9 mouse cellular contexts compared by ENCODE assay signal in the genomic region with DNA sequence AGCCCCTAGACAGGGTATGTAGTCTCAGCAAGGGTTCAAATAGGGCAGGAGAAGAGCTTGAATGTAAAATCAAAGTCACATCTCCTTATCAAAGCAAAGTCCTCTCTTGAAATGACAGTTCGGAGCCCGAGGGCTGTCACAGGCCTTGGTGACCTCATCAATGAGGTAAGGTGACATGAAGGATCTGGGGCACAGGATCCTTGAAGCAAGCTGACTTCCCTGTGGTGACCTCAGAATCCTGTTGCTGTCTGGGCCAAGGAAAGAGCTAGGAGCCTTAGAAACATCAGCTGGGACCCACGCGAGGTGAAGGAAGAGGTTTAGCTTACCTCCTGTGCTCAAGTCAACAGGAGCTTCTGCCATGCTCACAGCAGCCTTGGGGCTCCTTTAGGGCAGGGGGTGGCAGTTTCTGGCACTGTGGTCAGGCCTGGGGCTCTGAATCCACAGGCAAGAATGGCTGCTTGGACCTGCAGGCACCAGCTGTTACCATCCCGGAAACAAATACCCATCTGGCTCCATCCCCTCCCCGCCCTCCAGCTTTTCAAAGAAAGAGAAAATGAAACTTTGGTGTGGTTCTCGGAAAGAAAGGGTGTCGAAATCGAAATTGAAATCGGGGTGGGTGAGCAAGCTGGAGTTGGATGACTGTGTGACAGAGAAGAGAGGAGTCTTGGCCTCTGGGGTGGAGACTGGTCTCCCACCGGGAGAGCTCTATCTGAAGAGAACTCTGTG. TPM values are rescaled to one million over a fixed set of nuclear protein-coding genes. Genes with fewer than 3 reads are reported as not detected.
DNase-seq lines count a peak whose midpoint lies in the region; ATAC-seq and TF ChIP-seq lines count a peak whose summit lies in the region.
"Had no signal": no experiment of that assay in that cellular context is flagged by ENCODE, and none has a peak within 500 bp of the region (broad histone marks: within the 10 kb centered on the region; RNA-seq: fewer than 3 reads in every experiment).

A gene (minus strand): TSS at position 508 of the 726 bp plus-strand sequence.

- H3K36me3 ChIP-seq in kidney, embryonic 15.5 days, result no peaks in the 10 kb centered on the region
- peaks cover 12 to 13% of the 10 kb centered on the region in 2 experiments for H3K36me3 ChIP-seq in CH12.LX (replicated peaks in 1 of 2; ENCODE audit: control insufficient read depth in 1 of 2, insufficient read depth in 1 of 2, low read length in 1 of 2)
- H3K36me3 ChIP-seq: lung, embryonic 15.5 days had no signal

- DNase-seq in kidney, adult 9 months, result peak; percentile 30
- peak; percentile 86 for DNase-seq in CH12.LX (ENCODE audit: extremely low read depth)
- DNase-seq in induced T-regulatory cell, adult 2 months (ENCODE audit: low read depth), result peak; percentile 96
- peak; percentile 50 for DNase-seq in skeletal muscle tissue, adult 2 months (ENCODE audit: low read depth, low spot score)
- DNase-seq in frontal cortex, adult 2 months (ENCODE audit: extremely low spot score in 1 of 2, low spot score in 1 of 2), result no peak
- DNase-seq in kidney, adult 11 months, result no peak
- no peak for DNase-seq in right cerebral cortex, postnatal 14 days

- H3K9ac ChIP-seq in kidney, embryonic 15.5 days, result no peak within 1 kb of the TSS
- H3K9ac ChIP-seq in CH12.LX (ENCODE audit: insufficient read depth, low read depth), result peak within 1 kb of the TSS; percentile 84
- H3K9ac ChIP-seq: lung, embryonic 15.5 days had no signal

- TF ChIP-seq EP300 in CH12.LX (IDR thresholded peaks at IDR 0.05; ENCODE audit: low read length), result peak; percentile 95

- peak; percentile 45 for TF ChIP-seq POLR2A in CH12.LX (IDR thresholded peaks at IDR 0.05; ENCODE audit: low read depth, low read length)

- TF ChIP-seq CTCF in CH12.LX (conservative IDR thresholded peaks at IDR 0.05 in 1 of 2, IDR thresholded peaks at IDR 0.05 in 1 of 2; ENCODE audit: low read depth in 2 of 2, low read length in 2 of 2), result no peak

- no peaks in the 10 kb centered on the region for H3K9me3 ChIP-seq in kidney, embryonic 15.5 days (replicated peaks)
- no peaks in the 10 kb centered on the region for H3K9me3 ChIP-seq in CH12.LX (replicated peaks; ENCODE audit: low read length)
- H3K9me3 ChIP-seq: lung, embryonic 15.5 days had no signal

- peaks cover 10% of the 10 kb centered on the region; the same call in 1 of the 2 replicates for H3K27me3 ChIP-seq in kidney, embryonic 15.5 days
- H3K27me3 ChIP-seq in CH12.LX (replicated peaks), result no peaks in the 10 kb centered on the region
- H3K27me3 ChIP-seq: lung, embryonic 15.5 days had no signal

- WGBS in kidney, embryonic 15.5 days, result 69% methylated on average over 11 of the region's 11 CpGs

- H3K4me1 ChIP-seq in kidney, embryonic 15.5 days, result peaks cover 11% of the 10 kb centered on the region
- H3K4me1 ChIP-seq in CH12.LX (ENCODE audit: control insufficient read depth in 1 of 2, insufficient read depth in 2 of 2), result peaks cover 15 to 30% of the 10 kb centered on the region in 2 experiments
- H3K4me1 ChIP-seq: lung, embryonic 15.5 days had no signal

- no peaks in the 10 kb centered on the region for H3K79me2 ChIP-seq in CH12.LX (replicated peaks; ENCODE audit: control insufficient read depth, extremely low read depth, insufficient read depth, poor library complexity, severe bottlenecking)

- dilution Hi-C loops in CH12.LX (cut with MboI; ENCODE audit: extremely low pct_ligation_motif_present, extremely low pct_unique_long_range_greater_than_20kb, low sequenced_read_pairs), result no loop called here

- H3K27ac ChIP-seq in kidney, embryonic 15.5 days, result no peak within 1 kb of the TSS
- H3K27ac ChIP-seq in CH12.LX (ENCODE audit: insufficient read depth, low read depth), result peak within 1 kb of the TSS; percentile 84
- H3K27ac ChIP-seq: lung, embryonic 15.5 days had no signal

- in situ Hi-C loops in CH12.LX (cut with MboI; ENCODE audit: low pct_ligation_motif_present, low pct_unique_long_range_greater_than_20kb, low sequenced_read_pairs), result no loop called here

- H3K4me2 ChIP-seq in kidney, embryonic 15.5 days, result no peak within 1 kb of the TSS
- H3K4me2 ChIP-seq in CH12.LX (ENCODE audit: insufficient read depth, low read depth, poor library complexity, severe bottlenecking), result peak within 1 kb of the TSS; percentile 93
- H3K4me2 ChIP-seq: lung, embryonic 15.5 days had no signal

- no peak for TF ChIP-seq RAD21 in CH12.LX (IDR thresholded peaks at IDR 0.05; ENCODE audit: low read depth, low read length)

- no peak for ATAC-seq in kidney, embryonic 15.5 days (replicated peaks; ENCODE audit: low FRiP score)

- H3K4me3 ChIP-seq in kidney, embryonic 15.5 days (replicated peaks), result no peak within 1 kb of the TSS
- peak within 1 kb of the TSS; percentile 51 to 67 (median 58) for H3K4me3 ChIP-seq in CH12.LX (replicated peaks in 1 of 3; ENCODE audit: low read depth in 2 of 3, low read length in 2 of 3, poor library complexity in 1 of 3)
- H3K4me3 ChIP-seq: lung, embryonic 15.5 days had no signal

TF ChIP-seq in CH12.LX, 34 proteins besides CTCF, POLR2A, EP300 and RAD21:
- TF ChIP-seq ZKSCAN1 (IDR thresholded peaks at IDR 0.05; ENCODE audit: borderline replicate concordance, low read depth, low read length) (no peak), MYC (IDR thresholded peaks at IDR 0.05; ENCODE audit: low read depth, low read length) (no peak), ZNF384 (IDR thresholded peaks at IDR 0.05; ENCODE audit: low read depth, low read length) (no peak), SMC3 (IDR thresholded peaks at IDR 0.05; ENCODE audit: low read depth, low read length) (no peak; the same call in 1 of the 2 replicates), USF1 (IDR thresholded peaks at IDR 0.05; ENCODE audit: low read depth, low read length) (no peak), MEF2A (IDR thresholded peaks at IDR 0.05; ENCODE audit: borderline replicate concordance, low read depth, low read length) (peak; percentile 86), BHLHE40 (IDR thresholded peaks at IDR 0.05; ENCODE audit: low read depth, low read length) (peak; percentile 67), GABPA (IDR thresholded peaks at IDR 0.05; ENCODE audit: insufficient replicate concordance, low read depth, low read length) (no peak), KAT2A (IDR thresholded peaks at IDR 0.05; ENCODE audit: insufficient replicate concordance, low read length) (no peak), POLR2AphosphoS2 (IDR thresholded peaks at IDR 0.05; ENCODE audit: low read depth, low read length) (no peak), ZC3H11A (IDR thresholded peaks at IDR 0.05; ENCODE audit: low read depth, low read length) (no peak), RCOR1 (conservative IDR thresholded peaks at IDR 0.05; ENCODE audit: low read depth, low read length) (peak; percentile 89), TBP (conservative IDR thresholded peaks at IDR 0.05; ENCODE audit: low read depth, low read length) (no peak), TCF12 (IDR thresholded peaks at IDR 0.05; ENCODE audit: low read depth, low read length) (peak; percentile 96), MAFK (IDR thresholded peaks at IDR 0.05; ENCODE audit: insufficient replicate concordance, low read length) (0 out of 2 replicates have a peak, but pooled peaks have one; percentile 17), MAX (IDR thresholded peaks at IDR 0.05; ENCODE audit: low read length) (peak; percentile 26; the same call in 1 of the 2 replicates), IRF4 (IDR thresholded peaks at IDR 0.05; ENCODE audit: low read depth, low read length) (peak; percentile 97), MAZ (IDR thresholded peaks at IDR 0.05; ENCODE audit: low read depth, low read length) (peak; percentile 98), ZMIZ1 (IDR thresholded peaks at IDR 0.05; ENCODE audit: low read depth, low read length) (no peak), MXI1 (IDR thresholded peaks at IDR 0.05; ENCODE audit: low read depth, low read length) (no peak), HCFC1 (IDR thresholded peaks at IDR 0.05; ENCODE audit: low read depth, low read length) (peak; percentile 46), JUN (IDR thresholded peaks at IDR 0.05; ENCODE audit: insufficient read depth, low read depth, low read length) (peak; percentile 20; the same call in 1 of the 2 replicates), USF2 (conservative IDR thresholded peaks at IDR 0.05; ENCODE audit: low read depth, low read length) (no peak), CHD2 (IDR thresholded peaks at IDR 0.05; ENCODE audit: low read length) (peak; percentile 75), NRF1 (IDR thresholded peaks at IDR 0.05; ENCODE audit: low read depth, low read length) (no peak), E2F4 (IDR thresholded peaks at IDR 0.05; ENCODE audit: insufficient replicate concordance, low read depth, low read length) (no peak), SIN3A (IDR thresholded peaks at IDR 0.05; ENCODE audit: low read length) (peak; percentile 91), NELFE (IDR thresholded peaks at IDR 0.05; ENCODE audit: low read depth, low read length) (no peak), ETS1 (conservative IDR thresholded peaks at IDR 0.05; ENCODE audit: low read depth, low read length) (peak; percentile 99), CHD1 (IDR thresholded peaks at IDR 0.05; ENCODE audit: low read depth, low read length) (no peak), ELF1 (IDR thresholded peaks at IDR 0.05; ENCODE audit: low read depth, low read length) (peak; percentile 67), UBTF (IDR thresholded peaks at IDR 0.05; ENCODE audit: low read depth, low read length) (no peak; the same call in 1 of the 2 replicates), JUND (conservative IDR thresholded peaks at IDR 0.05; ENCODE audit: low read depth, low read length) (no peak), PAX5 (IDR thresholded peaks at IDR 0.05; ENCODE audit: low read length) (no peak)
TF ChIP-seq in CH12.LX: peak in this region for 14.

RNA-seq across cellular contexts. Expression of the gene that starts here (rescaled TPM):
- polyA plus RNA-seq in kidney, embryonic 15.5 days (2015; fragmentation: Nextera tagmentation; extraction: Ambion mirVana), result 0.40 and 0.64 TPM in 2 replicates
- total RNA-seq in CH12.LX (2012; rRNA removed), result 8.4 and 8.7 TPM in 2 replicates
- total RNA-seq in CH12.LX (2014; rRNA removed), result 7.3 and 9.8 TPM in 2 replicates
- polyA plus RNA-seq in CH12.LX (2012; ENCODE audit: insufficient read length, low read depth), result 7.9 and 8.1 TPM in 2 replicates
- 0.40 and 1.1 TPM in 2 replicates for polyA plus RNA-seq in frontal cortex, adult 2 months (2012; rRNA removed)

Comparison
In these comparisons a context has a peak if more than half of its experiments do, and no peak if none do; other contexts are left out.
1. DNase-seq: peak in kidney, adult 9 months (single experiment), CH12.LX (single experiment), induced T-regulatory cell, adult 2 months (single experiment) and skeletal muscle tissue, adult 2 months (single experiment); none in frontal cortex, adult 2 months (0 of 2), kidney, adult 11 months (single experiment) and right cerebral cortex, postnatal 14 days (single experiment).